Mouse (Mus musculus): ENCODE results near the gene Dusp13. TPM values are rescaled to one million over a fixed set of nuclear protein-coding genes. Genes with fewer than 3 reads are reported as not detected.

Dusp13 gene
- polyA plus RNA-seq, 1 experiment from 2014 or later, result not detected

- Histone ChIP-seq H3K4me3 (no peak overlapping the region), H3K9me3 (no peaks in the 10 kb centered on the region), H3K27me3 (no peaks in the 10 kb centered on the region), H3K36me3 (no peaks in the 10 kb centered on the region), H3K4me1 (replicated peaks) (no peaks in the 10 kb centered on the region; the same call in 1 of the 2 replicates), H3K9ac (no peak overlapping the region), H3K4me2 (no peak overlapping the region), H3K27ac (replicated peaks) (no peak overlapping the region)
- WGBS, result 53% methylated on average over 17 of the region's 17 CpGs
- ATAC-seq (ENCODE audit: low FRiP score, low read depth), result no peak
Measured at GRCm38 (mm10) chr14:21719646-21720383, 31.2 kb downstream of the Dusp13 start.

GRCm38 (mm10) chr14:21714486-21714885 lies 36.5 kb downstream of the Dusp13 start, which contains the start of gene Dupd1:
Gene Dupd1 (minus strand): TSS chr14:21714576.
- Histone ChIP-seq H3K4me3 (no peak within 1 kb of the TSS), H3K9ac (no peak within 1 kb of the TSS), H3K4me2 (no peak within 1 kb of the TSS), H3K4me1 (replicated peaks) (no peaks in the 10 kb centered on the region; the same call in 1 of the 2 replicates), H3K36me3 (no peaks in the 10 kb centered on the region), H3K27me3 (no peaks in the 10 kb centered on the region), H3K27ac (replicated peaks) (no peak within 1 kb of the TSS), H3K9me3 (no peaks in the 10 kb centered on the region)
- 75% methylated on average over 5 of the region's 5 CpGs for WGBS
- no peak for ATAC-seq (ENCODE audit: low FRiP score, low read depth)

GRCm38 (mm10) chr14:21711231-21711630 lies 39.8 kb downstream of the Dusp13 start:
- 84% methylated on average over 2 of the region's 2 CpGs for WGBS
- no peak overlapping the region for H3K27ac ChIP-seq (replicated peaks)
- ATAC-seq (ENCODE audit: low FRiP score, low read depth), result no peak

GRCm38 (mm10) chr14:21709545-21709944 lies 41.4 kb downstream of the Dusp13 start:
- Histone ChIP-seq H3K4me1 (replicated peaks) (peaks cover 11% of the 10 kb centered on the region), H3K9me3 (no peaks in the 10 kb centered on the region), H3K4me3 (no peak overlapping the region), H3K36me3 (no peaks in the 10 kb centered on the region), H3K4me2 (no peak overlapping the region), H3K27ac (replicated peaks) (no peak overlapping the region), H3K27me3 (no peaks in the 10 kb centered on the region), H3K9ac (no peak overlapping the region)
- 70% methylated on average over 2 of the region's 2 CpGs for WGBS
- ATAC-seq (ENCODE audit: low FRiP score, low read depth), result no peak

More at GRCm38 (mm10) chr14:21711231-21711630, 39.8 kb downstream of the Dusp13 start:
- Histone ChIP-seq H3K9ac (no peak overlapping the region), H3K36me3 (no peaks in the 10 kb centered on the region), H3K27me3 (no peaks in the 10 kb centered on the region), H3K4me3 (no peak overlapping the region), H3K4me1 (replicated peaks) (peaks cover 11% of the 10 kb centered on the region), H3K9me3 (no peaks in the 10 kb centered on the region), H3K4me2 (no peak overlapping the region)

- ATAC-seq (ENCODE audit: low FRiP score, low read depth), result peak; percentile 76
- WGBS, result 52% methylated on average over 12 of the region's 12 CpGs
- no peaks in the 10 kb centered on the region for H3K27me3 ChIP-seq
- no peak overlapping the region for H3K4me3 ChIP-seq
- H3K9me3 ChIP-seq, result no peaks in the 10 kb centered on the region
- H3K4me2 ChIP-seq, result no peak overlapping the region
- H3K4me1 ChIP-seq (replicated peaks), result peaks cover 11% of the 10 kb centered on the region
- peak overlapping the region; percentile 70 for H3K27ac ChIP-seq (replicated peaks)
- H3K9ac ChIP-seq, result no peak overlapping the region
- no peaks in the 10 kb centered on the region for H3K36me3 ChIP-seq
Measured at GRCm38 (mm10) chr14:21706759-21707571, 44.0 kb downstream of the Dusp13 start.

- H3K9me3 ChIP-seq, result no peaks in the 10 kb centered on the region
- no peak for ATAC-seq (ENCODE audit: low FRiP score, low read depth)
- H3K4me1 ChIP-seq (replicated peaks), result peaks cover 11% of the 10 kb centered on the region
- no peak overlapping the region for H3K4me3 ChIP-seq
- no peak overlapping the region for H3K9ac ChIP-seq
- no peaks in the 10 kb centered on the region for H3K27me3 ChIP-seq
- H3K27ac ChIP-seq (replicated peaks), result no peak overlapping the region
- WGBS, result 91% methylated on average over 2 of the region's 2 CpGs
- H3K4me2 ChIP-seq, result no peak overlapping the region
- H3K36me3 ChIP-seq, result no peaks in the 10 kb centered on the region
Measured at GRCm38 (mm10) chr14:21705462-21705861, 45.5 kb downstream of the Dusp13 start.

GRCm38 (mm10) chr14:21703255-21703654 lies 47.7 kb downstream of the Dusp13 start:
- no peaks in the 10 kb centered on the region for H3K9me3 ChIP-seq
- H3K4me1 ChIP-seq (replicated peaks), result peaks cover 11% of the 10 kb centered on the region
- no peak for ATAC-seq (ENCODE audit: low FRiP score, low read depth)
- H3K4me2 ChIP-seq, result no peak overlapping the region
- H3K9ac ChIP-seq, result no peak overlapping the region
- no peak overlapping the region for H3K4me3 ChIP-seq
- no peaks in the 10 kb centered on the region for H3K36me3 ChIP-seq
- H3K27ac ChIP-seq (replicated peaks), result no peak overlapping the region
- 85% methylated on average over 5 of the region's 5 CpGs for WGBS
- H3K27me3 ChIP-seq, result no peaks in the 10 kb centered on the region

- Histone ChIP-seq H3K36me3 (no peaks in the 10 kb centered on the region), H3K4me3 (no peak overlapping the region), H3K27ac (replicated peaks) (no peak overlapping the region), H3K4me2 (no peak overlapping the region), H3K4me1 (replicated peaks) (peaks cover 11% of the 10 kb centered on the region), H3K9me3 (no peaks in the 10 kb centered on the region), H3K9ac (no peak overlapping the region), H3K27me3 (no peaks in the 10 kb centered on the region)
- no peak for ATAC-seq (ENCODE audit: low FRiP score, low read depth)
- WGBS, result 87% methylated on average over 8 of the region's 8 CpGs
Measured at GRCm38 (mm10) chr14:21702691-21703090, 48.3 kb downstream of the Dusp13 start.

GRCm38 (mm10) chr14:21696186-21696830 lies 54.7 kb downstream of the Dusp13 start:
- 84% methylated on average over 7 of the region's 7 CpGs for WGBS

GRCm38 (mm10) chr14:21695020-21695419 lies 56.0 kb downstream of the Dusp13 start:
- 81% methylated on average over 6 of the region's 6 CpGs for WGBS
- H3K27me3 ChIP-seq, result no peaks in the 10 kb centered on the region
- ATAC-seq (ENCODE audit: low FRiP score, low read depth), result no peak

More at GRCm38 (mm10) chr14:21696186-21696830, 54.7 kb downstream of the Dusp13 start:
- no peak overlapping the region for H3K9ac ChIP-seq
- no peaks in the 10 kb centered on the region for H3K9me3 ChIP-seq
- no peak for ATAC-seq (ENCODE audit: low FRiP score, low read depth)
- H3K4me1 ChIP-seq (replicated peaks), result no peaks in the 10 kb centered on the region
- no peak overlapping the region for H3K4me3 ChIP-seq
- H3K36me3 ChIP-seq, result no peaks in the 10 kb centered on the region
- H3K4me2 ChIP-seq, result no peak overlapping the region
- no peaks in the 10 kb centered on the region for H3K27me3 ChIP-seq
- no peak overlapping the region for H3K27ac ChIP-seq (replicated peaks)

GRCm38 (mm10) chr14:21691070-21691469 lies 59.9 kb downstream of the Dusp13 start:
- no peak for ATAC-seq (ENCODE audit: low FRiP score, low read depth)
- H3K9me3 ChIP-seq, result no peaks in the 10 kb centered on the region
- H3K27ac ChIP-seq (replicated peaks), result no peak overlapping the region
- H3K36me3 ChIP-seq, result no peaks in the 10 kb centered on the region
- H3K4me1 ChIP-seq (replicated peaks), result peaks cover 8% of the 10 kb centered on the region
- H3K4me2 ChIP-seq, result no peak overlapping the region
- no peak overlapping the region for H3K9ac ChIP-seq
- H3K4me3 ChIP-seq, result no peak overlapping the region
- H3K27me3 ChIP-seq, result 0 out of 2 replicates have a peak, but pooled peaks cover 9% of the 10 kb centered on the region
- 84% methylated on average over 3 of the region's 3 CpGs for WGBS

More at GRCm38 (mm10) chr14:21695020-21695419, 56.0 kb downstream of the Dusp13 start:
- Histone ChIP-seq H3K9me3 (no peaks in the 10 kb centered on the region), H3K4me3 (no peak overlapping the region), H3K9ac (no peak overlapping the region), H3K4me2 (no peak overlapping the region), H3K27ac (replicated peaks) (no peak overlapping the region), H3K36me3 (no peaks in the 10 kb centered on the region), H3K4me1 (replicated peaks) (no peaks in the 10 kb centered on the region)

All from hindbrain, embryonic 15.5 days (tissue).